Mouse (Mus musculus): ENCODE data around the gene Msi2. TPM values are rescaled to one million over a fixed set of nuclear protein-coding genes. Genes with fewer than 3 reads are reported as not detected.

Gene Msi2
- polyA plus RNA-seq, 1 experiment from 2014 or later, result 40.1 TPM

- Histone ChIP-seq H3K27ac (ENCODE audit: low read depth, low read length) (no peak overlapping the region), H3K9ac (ENCODE audit: low read depth, low read length) (no peak overlapping the region), H3K4me3 (ENCODE audit: low read depth, low read length) (no peak overlapping the region), H3K36me3 (ENCODE audit: control insufficient read depth, insufficient read depth, low read length) (no peaks in the 10 kb centered on the region), H3K4me1 (replicated peaks; ENCODE audit: control insufficient read depth, insufficient read depth, low read length) (peaks cover 23% of the 10 kb centered on the region; the same call in 1 of the 2 replicates), H3K27me3 (ENCODE audit: control insufficient read depth, insufficient read depth, low read length) (no peaks in the 10 kb centered on the region), H3K4me2 (replicated peaks; ENCODE audit: low read depth, low read length) (no peak overlapping the region), H3K9me3 (ENCODE audit: control insufficient read depth, low read length) (no peaks in the 10 kb centered on the region)
- no peak for DNase-seq (ENCODE audit: low spot score)
- 87% methylated on average over 15 of the region's 15 CpGs for WGBS
- ATAC-seq (ENCODE audit: low FRiP score), result no peak
These were observed 176.4 kb downstream of the Msi2 start for GRCm38 (mm10) chr11:88541666-88542639.

- ATAC-seq (ENCODE audit: low FRiP score), result no peak
- no peak overlapping the region for H3K4me3 ChIP-seq (ENCODE audit: low read depth, low read length)
- peak overlapping the region; percentile 43 for H3K27ac ChIP-seq (ENCODE audit: low read depth, low read length)
These were observed 178.5 kb downstream of the Msi2 start for GRCm38 (mm10) chr11:88539637-88540478.

GRCm38 (mm10) chr11:88538710-88539340, 179.5 kb downstream of the Msi2 start:
- Histone ChIP-seq H3K27ac (ENCODE audit: low read depth, low read length) (peak overlapping the region; percentile 43), H3K4me1 (replicated peaks; ENCODE audit: control insufficient read depth, insufficient read depth, low read length) (peaks cover 36% of the 10 kb centered on the region)

More at GRCm38 (mm10) chr11:88539637-88540478, 178.5 kb downstream of the Msi2 start:
- Histone ChIP-seq H3K4me1 (replicated peaks; ENCODE audit: control insufficient read depth, insufficient read depth, low read length) (peaks cover 31% of the 10 kb centered on the region), H3K4me2 (replicated peaks; ENCODE audit: low read depth, low read length) (no peak overlapping the region), H3K9ac (ENCODE audit: low read depth, low read length) (no peak overlapping the region; the same call in 1 of the 2 replicates), H3K27me3 (ENCODE audit: control insufficient read depth, insufficient read depth, low read length) (no peaks in the 10 kb centered on the region), H3K36me3 (ENCODE audit: control insufficient read depth, insufficient read depth, low read length) (no peaks in the 10 kb centered on the region), H3K9me3 (ENCODE audit: control insufficient read depth, low read length) (no peaks in the 10 kb centered on the region)
- DNase-seq (ENCODE audit: low spot score), result no peak
- WGBS, result 53% methylated on average over 8 of the region's 8 CpGs

GRCm38 (mm10) chr11:88537344-88537743, 181.0 kb downstream of the Msi2 start:
- peak overlapping the region; percentile 39; the same call in 1 of the 2 replicates for H3K27ac ChIP-seq (ENCODE audit: low read depth, low read length)

More at GRCm38 (mm10) chr11:88538710-88539340, 179.5 kb downstream of the Msi2 start:
- H3K9ac ChIP-seq (ENCODE audit: low read depth, low read length), result no peak overlapping the region; the same call in 1 of the 2 replicates
- no peak overlapping the region for H3K4me2 ChIP-seq (replicated peaks; ENCODE audit: low read depth, low read length)
- H3K27me3 ChIP-seq (ENCODE audit: control insufficient read depth, insufficient read depth, low read length), result no peaks in the 10 kb centered on the region
- no peak for DNase-seq (ENCODE audit: low spot score)
- H3K36me3 ChIP-seq (ENCODE audit: control insufficient read depth, insufficient read depth, low read length), result no peaks in the 10 kb centered on the region
- 79% methylated on average over 13 of the region's 13 CpGs for WGBS
- 0 out of 2 replicates have a peak, but pooled peaks have one; percentile 49 for ATAC-seq (ENCODE audit: low FRiP score)
- H3K9me3 ChIP-seq (ENCODE audit: control insufficient read depth, low read length), result no peaks in the 10 kb centered on the region
- H3K4me3 ChIP-seq (ENCODE audit: low read depth, low read length), result no peak overlapping the region

GRCm38 (mm10) chr11:88536861-88537260, 181.5 kb downstream of the Msi2 start:
- H3K4me2 ChIP-seq (replicated peaks; ENCODE audit: low read depth, low read length), result no peak overlapping the region
- ATAC-seq (ENCODE audit: low FRiP score) (no peak), DNase-seq (ENCODE audit: low spot score) (no peak)
- 0 out of 2 replicates have a peak overlapping the region, but pooled peaks have one; percentile 14 for H3K27ac ChIP-seq (ENCODE audit: low read depth, low read length)
- H3K27me3 ChIP-seq (ENCODE audit: control insufficient read depth, insufficient read depth, low read length), result no peaks in the 10 kb centered on the region
- H3K9ac ChIP-seq (ENCODE audit: low read depth, low read length), result no peak overlapping the region
- H3K9me3 ChIP-seq (ENCODE audit: control insufficient read depth, low read length), result no peaks in the 10 kb centered on the region
- H3K36me3 ChIP-seq (ENCODE audit: control insufficient read depth, insufficient read depth, low read length), result no peaks in the 10 kb centered on the region
- H3K4me3 ChIP-seq (ENCODE audit: low read depth, low read length), result no peak overlapping the region
- H3K4me1 ChIP-seq (replicated peaks; ENCODE audit: control insufficient read depth, insufficient read depth, low read length), result peaks cover 33% of the 10 kb centered on the region
- 88% methylated on average over 2 of the region's 2 CpGs for WGBS

More at GRCm38 (mm10) chr11:88537344-88537743, 181.0 kb downstream of the Msi2 start:
- Histone ChIP-seq H3K36me3 (ENCODE audit: control insufficient read depth, insufficient read depth, low read length) (no peaks in the 10 kb centered on the region), H3K4me3 (ENCODE audit: low read depth, low read length) (no peak overlapping the region), H3K27me3 (ENCODE audit: control insufficient read depth, insufficient read depth, low read length) (no peaks in the 10 kb centered on the region), H3K9ac (ENCODE audit: low read depth, low read length) (no peak overlapping the region), H3K9me3 (ENCODE audit: control insufficient read depth, low read length) (no peaks in the 10 kb centered on the region), H3K4me1 (replicated peaks; ENCODE audit: control insufficient read depth, insufficient read depth, low read length) (peaks cover 33% of the 10 kb centered on the region), H3K4me2 (replicated peaks; ENCODE audit: low read depth, low read length) (no peak overlapping the region)
- DNase-seq (ENCODE audit: low spot score) (no peak), ATAC-seq (ENCODE audit: low FRiP score) (no peak)
- WGBS, result 78% methylated on average over 7 of the region's 7 CpGs

GRCm38 (mm10) chr11:88534331-88534929, 183.9 kb downstream of the Msi2 start:
- WGBS, result 14% methylated on average over 11 of the region's 11 CpGs
- H3K4me2 ChIP-seq (replicated peaks; ENCODE audit: low read depth, low read length), result no peak overlapping the region
- no peaks in the 10 kb centered on the region for H3K36me3 ChIP-seq (ENCODE audit: control insufficient read depth, insufficient read depth, low read length)
- H3K27ac ChIP-seq (ENCODE audit: low read depth, low read length), result peak overlapping the region; percentile 72
- peaks cover 28% of the 10 kb centered on the region for H3K4me1 ChIP-seq (replicated peaks; ENCODE audit: control insufficient read depth, insufficient read depth, low read length)
- DNase-seq (ENCODE audit: low spot score) (peak; percentile 74), ATAC-seq (ENCODE audit: low FRiP score) (peak; percentile 62)
- no peaks in the 10 kb centered on the region for H3K9me3 ChIP-seq (ENCODE audit: control insufficient read depth, low read length)
- H3K9ac ChIP-seq (ENCODE audit: low read depth, low read length), result no peak overlapping the region
- H3K27me3 ChIP-seq (ENCODE audit: control insufficient read depth, insufficient read depth, low read length), result no peaks in the 10 kb centered on the region
- no peak overlapping the region for H3K4me3 ChIP-seq (ENCODE audit: low read depth, low read length)

GRCm38 (mm10) chr11:88532016-88532415, 186.3 kb downstream of the Msi2 start:
- WGBS, result 85% methylated on average over 2 of the region's 2 CpGs
- Histone ChIP-seq H3K9ac (ENCODE audit: low read depth, low read length) (no peak overlapping the region), H3K4me1 (replicated peaks; ENCODE audit: control insufficient read depth, insufficient read depth, low read length) (peaks cover 31% of the 10 kb centered on the region), H3K4me3 (ENCODE audit: low read depth, low read length) (no peak overlapping the region), H3K36me3 (ENCODE audit: control insufficient read depth, insufficient read depth, low read length) (no peaks in the 10 kb centered on the region), H3K27ac (ENCODE audit: low read depth, low read length) (no peak overlapping the region), H3K4me2 (replicated peaks; ENCODE audit: low read depth, low read length) (no peak overlapping the region), H3K27me3 (ENCODE audit: control insufficient read depth, insufficient read depth, low read length) (no peaks in the 10 kb centered on the region), H3K9me3 (ENCODE audit: control insufficient read depth, low read length) (no peaks in the 10 kb centered on the region)
- ATAC-seq (ENCODE audit: low FRiP score), result no peak
- no peak for DNase-seq (ENCODE audit: low spot score)

GRCm38 (mm10) chr11:88530032-88530431, 188.3 kb downstream of the Msi2 start:
- Histone ChIP-seq H3K9me3 (ENCODE audit: control insufficient read depth, low read length) (no peaks in the 10 kb centered on the region), H3K9ac (ENCODE audit: low read depth, low read length) (no peak overlapping the region), H3K36me3 (ENCODE audit: control insufficient read depth, insufficient read depth, low read length) (no peaks in the 10 kb centered on the region), H3K4me3 (ENCODE audit: low read depth, low read length) (no peak overlapping the region), H3K4me1 (replicated peaks; ENCODE audit: control insufficient read depth, insufficient read depth, low read length) (peaks cover 40% of the 10 kb centered on the region), H3K4me2 (replicated peaks; ENCODE audit: low read depth, low read length) (no peak overlapping the region), H3K27ac (ENCODE audit: low read depth, low read length) (no peak overlapping the region), H3K27me3 (ENCODE audit: control insufficient read depth, insufficient read depth, low read length) (no peaks in the 10 kb centered on the region)
- WGBS, result 83% methylated on average over 4 of the region's 4 CpGs
- no peak for DNase-seq (ENCODE audit: low spot score)
- no peak for ATAC-seq (ENCODE audit: low FRiP score)

All from hindbrain, embryonic 11.5 days (tissue).